Mouse (Mus musculus): ENCODE results near the gene Arhgef6. TPM values are rescaled to one million over a fixed set of nuclear protein-coding genes. Genes with fewer than 3 reads are reported as not detected.

Gene Arhgef6
- 4.5 and 5.7 TPM in 2 replicates for polyA plus RNA-seq (2016; fragmentation: Nextera tagmentation; extraction: Ambion mirVana)

DNA sequence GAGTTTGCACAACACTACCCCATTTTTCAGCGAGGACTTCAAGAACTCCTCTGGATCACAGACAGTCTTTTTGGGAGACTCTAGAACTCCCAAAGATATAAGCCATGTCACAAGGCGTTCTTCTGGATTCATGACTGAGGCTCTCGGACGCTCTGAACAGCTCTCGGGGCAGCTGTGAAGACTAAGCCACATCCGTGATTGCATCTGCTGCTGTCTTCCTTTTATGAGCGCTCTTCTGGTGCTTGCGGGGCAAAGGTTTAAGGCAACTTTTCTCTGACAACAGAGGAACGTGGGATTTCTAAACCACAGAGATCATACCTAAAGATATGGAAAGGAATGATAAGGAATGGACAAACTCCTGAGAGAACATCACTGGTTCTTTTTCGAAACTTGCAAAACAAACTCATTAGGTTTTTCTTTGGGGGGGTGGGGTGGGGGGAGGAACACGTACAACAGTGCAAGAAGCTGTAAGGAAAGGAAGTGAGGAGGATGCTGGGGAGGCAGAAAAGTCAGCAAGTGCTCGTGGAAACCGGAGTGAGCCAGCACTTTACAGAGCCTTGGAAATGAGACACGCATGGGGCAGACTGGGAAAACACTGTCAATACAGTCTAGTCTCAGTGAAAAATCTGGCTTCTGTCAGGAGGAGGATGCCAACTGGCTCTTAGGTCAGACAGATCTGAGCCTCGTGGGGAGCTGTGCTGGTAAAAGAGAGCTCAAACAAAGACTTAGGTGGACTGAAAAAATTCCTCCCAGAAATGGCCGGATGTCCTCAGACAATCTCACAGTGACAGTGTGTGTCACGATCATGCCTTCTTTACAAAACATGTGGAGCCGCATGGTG is at the start of gene Arhgef6:
Gene Arhgef6, minus strand, starts transcription at position 359 of the 841 bp plus-strand sequence.
- Histone ChIP-seq H3K4me3 (no peak within 1 kb of the TSS), H3K36me3 (no peaks in the 10 kb centered on the region), H3K27me3 (replicated peaks) (no peaks in the 10 kb centered on the region), H3K4me2 (peak within 1 kb of the TSS; percentile 25), H3K9ac (no peak within 1 kb of the TSS), H3K9me3 (replicated peaks) (no peaks in the 10 kb centered on the region), H3K27ac (no peak within 1 kb of the TSS), H3K4me1 (no peaks in the 10 kb centered on the region)
- WGBS (ENCODE audit: insufficient replicate concordance) = 24% methylated on average over 18 of the region's 18 CpGs
- ATAC-seq = no peak

GRCm38 (mm10) chrX:57380915-57381314 is 42.4 kb upstream of the Arhgef6 start:
- no peak overlapping the region for H3K4me2 ChIP-seq
- no peaks in the 10 kb centered on the region for H3K9me3 ChIP-seq (replicated peaks)
- H3K4me3 ChIP-seq = no peak overlapping the region
- WGBS (ENCODE audit: insufficient replicate concordance) = 85% methylated on average over 5 of the region's 5 CpGs
- H3K27ac ChIP-seq = no peak overlapping the region
- ATAC-seq = no peak
- H3K9ac ChIP-seq = no peak overlapping the region
- H3K27me3 ChIP-seq (replicated peaks) = no peaks in the 10 kb centered on the region
- peaks cover 82% of the 10 kb centered on the region for H3K36me3 ChIP-seq
- no peaks in the 10 kb centered on the region for H3K4me1 ChIP-seq

GRCm38 (mm10) chrX:57378579-57378978 is 40.0 kb upstream of the Arhgef6 start:
- 79% methylated on average over 3 of the region's 3 CpGs for WGBS (ENCODE audit: insufficient replicate concordance)
- Histone ChIP-seq H3K36me3 (peaks cover 62% of the 10 kb centered on the region), H3K9me3 (replicated peaks) (no peaks in the 10 kb centered on the region)

GRCm38 (mm10) chrX:57377096-57377495 is 38.6 kb upstream of the Arhgef6 start:
- no peak overlapping the region for H3K27ac ChIP-seq
- H3K4me2 ChIP-seq = no peak overlapping the region
- WGBS (ENCODE audit: insufficient replicate concordance) = 72% methylated on average over 3 of the region's 3 CpGs
- peaks cover 53% of the 10 kb centered on the region for H3K36me3 ChIP-seq
- H3K4me3 ChIP-seq = no peak overlapping the region
- no peaks in the 10 kb centered on the region for H3K9me3 ChIP-seq (replicated peaks)
- no peak for ATAC-seq
- H3K9ac ChIP-seq = no peak overlapping the region
- H3K27me3 ChIP-seq (replicated peaks) = no peaks in the 10 kb centered on the region
- H3K4me1 ChIP-seq = peaks cover 27% of the 10 kb centered on the region

More at GRCm38 (mm10) chrX:57378579-57378978, 40.0 kb upstream of the Arhgef6 start:
- no peaks in the 10 kb centered on the region for H3K27me3 ChIP-seq (replicated peaks)
- H3K4me3 ChIP-seq = no peak overlapping the region
- no peak for ATAC-seq
- no peak overlapping the region for H3K4me2 ChIP-seq
- peaks cover 12% of the 10 kb centered on the region for H3K4me1 ChIP-seq
- no peak overlapping the region for H3K27ac ChIP-seq
- H3K9ac ChIP-seq = no peak overlapping the region

DNA sequence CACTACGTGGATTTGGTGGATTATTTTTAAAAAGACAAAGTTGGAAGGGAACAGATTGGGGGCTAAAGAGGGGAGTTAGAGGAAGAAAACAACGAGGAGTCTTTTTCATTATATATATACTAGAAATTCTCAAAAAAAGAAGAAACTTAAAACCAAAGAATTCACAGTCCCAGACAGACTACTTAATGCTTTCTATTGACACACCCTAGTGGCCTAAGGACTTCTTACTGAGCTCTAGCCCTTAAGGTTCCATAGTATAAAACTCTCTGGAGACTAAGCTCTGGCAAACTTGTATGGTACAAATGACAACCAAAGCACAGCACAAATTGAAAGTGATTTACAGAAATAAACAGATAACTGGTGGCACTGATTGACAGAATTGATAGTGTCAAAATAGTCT is 35.5 kb upstream of the Arhgef6 start:
- Histone ChIP-seq H3K4me1 (peaks cover 39% of the 10 kb centered on the region), H3K9ac (peak overlapping the region; percentile 48; the same call in 1 of the 2 replicates), H3K36me3 (peaks cover 27% of the 10 kb centered on the region), H3K4me3 (no peak overlapping the region; the same call in 1 of the 2 replicates), H3K27ac (peak overlapping the region; percentile 88), H3K27me3 (replicated peaks) (no peaks in the 10 kb centered on the region), H3K4me2 (peak overlapping the region; percentile 53), H3K9me3 (replicated peaks) (no peaks in the 10 kb centered on the region)
- ATAC-seq = peak; percentile 51; the same call in 1 of the 2 replicates
- WGBS (ENCODE audit: insufficient replicate concordance) = 50% methylated on average over 2 of the region's 2 CpGs

DNA sequence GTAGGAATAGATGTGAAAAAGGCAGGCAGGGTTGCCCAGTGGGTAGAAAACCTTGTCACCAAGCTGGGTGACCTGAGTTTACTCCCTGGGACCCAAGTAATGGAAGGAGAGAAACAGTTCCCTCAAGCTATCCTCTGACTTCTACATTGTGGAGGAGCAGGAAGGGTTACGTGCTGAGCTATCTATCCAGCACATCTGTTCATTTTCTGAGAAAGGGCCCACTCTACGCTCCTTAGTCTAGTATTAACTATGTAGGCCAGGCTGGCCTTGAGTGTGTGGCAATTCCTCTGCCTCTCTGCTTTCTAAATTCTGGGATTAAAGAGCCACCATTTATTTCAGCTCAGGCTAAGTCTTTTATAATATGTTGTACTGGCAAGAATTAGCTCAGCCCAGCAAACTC is 35.0 kb upstream of the Arhgef6 start:
- H3K9me3 ChIP-seq (replicated peaks) = no peaks in the 10 kb centered on the region
- H3K27ac ChIP-seq = peak overlapping the region; percentile 88
- peak; percentile 99 for ATAC-seq
- H3K9ac ChIP-seq = peak overlapping the region; percentile 48
- no peak overlapping the region; the same call in 1 of the 2 replicates for H3K4me3 ChIP-seq
- peak overlapping the region; percentile 53 for H3K4me2 ChIP-seq
- no peaks in the 10 kb centered on the region for H3K27me3 ChIP-seq (replicated peaks)
- peaks cover 39% of the 10 kb centered on the region for H3K4me1 ChIP-seq
- WGBS (ENCODE audit: insufficient replicate concordance) = 40% methylated on average over 2 of the region's 2 CpGs
- H3K36me3 ChIP-seq = peaks cover 23% of the 10 kb centered on the region

DNA sequence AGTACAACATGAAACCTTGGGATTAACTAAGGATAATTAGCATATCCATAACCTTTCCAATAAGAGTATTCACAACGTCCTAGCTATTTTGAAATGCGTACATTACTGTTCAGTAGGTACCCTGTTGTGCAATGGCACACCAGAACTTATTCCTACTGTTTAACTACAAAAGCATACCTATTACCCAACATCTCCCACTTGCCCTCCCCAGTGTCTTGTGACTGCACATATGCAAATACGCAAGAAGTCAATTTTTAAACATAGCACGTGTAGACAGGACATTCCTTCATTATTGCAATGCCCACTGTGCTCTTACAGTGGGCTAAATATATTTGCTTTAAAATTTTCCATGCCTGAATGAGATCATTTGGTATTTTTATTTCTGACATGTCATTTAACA is 34.4 kb upstream of the Arhgef6 start:
- Histone ChIP-seq H3K9me3 (replicated peaks) (no peaks in the 10 kb centered on the region), H3K4me2 (peak overlapping the region; percentile 53; the same call in 1 of the 2 replicates), H3K9ac (no peak overlapping the region), H3K36me3 (peaks cover 19% of the 10 kb centered on the region), H3K27me3 (replicated peaks) (no peaks in the 10 kb centered on the region), H3K4me3 (no peak overlapping the region), H3K4me1 (peaks cover 39% of the 10 kb centered on the region), H3K27ac (peak overlapping the region; percentile 88)
- WGBS (ENCODE audit: insufficient replicate concordance) = 68% methylated on average over 4 of the region's 4 CpGs
- ATAC-seq = no peak

DNA sequence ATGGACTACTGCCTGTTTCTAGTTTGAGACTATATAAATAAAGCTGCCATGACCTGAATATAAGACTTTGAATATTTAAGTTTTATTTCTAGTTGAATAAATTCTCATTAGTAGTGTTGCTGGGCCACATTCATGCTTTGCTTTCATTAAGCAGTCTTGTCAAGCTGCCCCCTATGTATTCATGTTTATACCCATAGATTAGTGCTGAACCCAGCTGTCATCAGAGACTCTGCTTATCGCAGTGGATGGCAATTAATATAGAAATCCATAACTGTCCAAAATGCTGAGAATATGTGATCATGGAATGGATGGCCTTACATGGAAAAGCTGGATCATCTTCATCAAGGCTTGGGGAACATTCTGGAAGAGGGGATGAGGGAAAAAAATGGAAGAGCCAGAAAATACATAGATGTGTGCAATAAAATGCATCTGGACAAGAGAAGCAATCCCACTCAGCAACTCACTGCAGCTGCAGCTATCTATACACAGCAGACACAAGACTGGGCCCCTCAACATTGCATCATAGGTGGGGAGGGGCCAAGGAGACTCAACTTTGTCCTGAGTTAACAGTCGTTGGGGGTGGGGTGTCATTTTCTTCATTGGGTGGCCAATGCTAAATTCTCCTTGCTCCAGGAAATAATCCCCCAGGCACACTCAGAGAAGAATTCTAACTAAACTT is 26.5 kb upstream of the Arhgef6 start:
- Histone ChIP-seq H3K4me3 (no peak overlapping the region), H3K9me3 (replicated peaks) (no peaks in the 10 kb centered on the region), H3K4me1 (peaks cover 24% of the 10 kb centered on the region), H3K36me3 (no peaks in the 10 kb centered on the region), H3K27ac (peak overlapping the region; percentile 93), H3K9ac (no peak overlapping the region), H3K27me3 (replicated peaks) (no peaks in the 10 kb centered on the region), H3K4me2 (peak overlapping the region; percentile 42)
- ATAC-seq = peak; percentile 99
- 28% methylated on average over 2 of the region's 2 CpGs for WGBS (ENCODE audit: insufficient replicate concordance)

DNA sequence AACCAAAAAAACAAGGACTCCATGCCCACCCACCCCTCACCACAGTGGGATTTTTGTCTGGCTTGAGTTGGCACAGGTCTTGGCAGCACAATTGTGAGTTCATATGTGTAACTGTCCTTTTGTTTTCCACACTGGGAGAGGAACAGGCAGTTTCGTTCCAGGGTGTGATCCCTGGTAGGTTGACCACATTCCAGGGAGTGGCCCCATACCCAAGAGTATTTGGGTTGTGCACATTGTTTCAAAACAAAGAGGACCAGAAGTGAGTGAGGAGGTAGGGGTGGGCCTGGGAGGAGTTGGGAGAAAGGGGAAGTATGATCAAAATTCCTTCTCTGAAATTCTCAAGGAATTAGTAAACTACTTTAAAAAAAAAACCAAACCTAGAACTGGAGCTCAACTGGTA is 20.8 kb upstream of the Arhgef6 start:
- Histone ChIP-seq H3K4me3 (no peak overlapping the region), H3K4me1 (peaks cover 11% of the 10 kb centered on the region), H3K4me2 (no peak overlapping the region), H3K9me3 (replicated peaks) (no peaks in the 10 kb centered on the region), H3K27ac (no peak overlapping the region), H3K36me3 (no peaks in the 10 kb centered on the region), H3K9ac (no peak overlapping the region), H3K27me3 (replicated peaks) (no peaks in the 10 kb centered on the region)
- ATAC-seq = no peak
- WGBS (ENCODE audit: insufficient replicate concordance) = 80% methylated on average over 1 of the region's 1 CpGs

DNA sequence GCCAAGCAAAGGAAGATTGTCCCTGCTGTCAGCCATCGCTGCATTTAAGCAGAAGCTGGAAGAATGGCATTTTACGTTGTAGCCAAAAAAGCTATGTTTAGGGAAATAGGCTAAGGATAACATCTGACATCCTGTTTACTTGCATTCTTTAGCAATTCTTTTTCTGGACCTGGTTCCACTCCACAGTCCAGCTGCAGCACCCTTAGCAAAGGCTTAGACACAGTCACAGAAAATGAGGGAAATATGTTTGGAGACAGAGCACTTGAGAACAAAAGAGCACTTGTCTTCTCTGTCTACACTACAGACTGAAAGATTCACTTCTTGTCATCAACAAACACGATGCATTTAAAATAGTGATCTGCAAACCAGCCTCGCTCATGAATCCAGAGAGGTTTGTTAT is 691 bp upstream of the Arhgef6 start:
- no peak overlapping the region for H3K9ac ChIP-seq
- WGBS (ENCODE audit: insufficient replicate concordance) = 58% methylated on average over 4 of the region's 4 CpGs
- no peak overlapping the region for H3K4me3 ChIP-seq
- H3K4me2 ChIP-seq = peak overlapping the region; percentile 25; the same call in 1 of the 2 replicates
- no peaks in the 10 kb centered on the region for H3K36me3 ChIP-seq
- H3K9me3 ChIP-seq (replicated peaks) = no peaks in the 10 kb centered on the region
- H3K4me1 ChIP-seq = no peaks in the 10 kb centered on the region
- H3K27ac ChIP-seq = no peak overlapping the region
- ATAC-seq = no peak
- H3K27me3 ChIP-seq (replicated peaks) = no peaks in the 10 kb centered on the region

DNA sequence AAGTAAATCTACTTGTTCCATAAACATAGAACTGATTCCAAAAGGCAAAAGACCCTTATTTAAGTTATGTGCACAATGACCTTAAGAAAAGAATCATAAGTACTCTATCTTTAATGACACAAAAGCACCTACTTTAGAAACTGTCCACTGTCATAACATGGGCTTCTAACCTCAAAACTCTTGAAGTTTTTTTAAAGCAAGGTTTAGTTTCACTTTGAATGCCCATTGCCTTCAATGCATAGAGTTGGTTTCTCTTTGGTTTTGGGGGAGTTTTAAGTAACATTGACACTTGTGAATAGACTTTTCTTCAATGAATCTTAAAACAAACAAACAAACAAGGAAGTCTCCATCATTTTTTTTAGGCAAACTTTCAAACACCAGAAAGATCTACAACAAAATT is 947 bp downstream of the Arhgef6 start:
- H3K9me3 ChIP-seq (replicated peaks) = no peaks in the 10 kb centered on the region
- no peak overlapping the region for H3K9ac ChIP-seq
- ATAC-seq = no peak
- H3K4me2 ChIP-seq = no peak overlapping the region
- no peak overlapping the region for H3K4me3 ChIP-seq
- no peaks in the 10 kb centered on the region for H3K4me1 ChIP-seq
- H3K36me3 ChIP-seq = no peaks in the 10 kb centered on the region
- no peaks in the 10 kb centered on the region for H3K27me3 ChIP-seq (replicated peaks)
- no peak overlapping the region for H3K27ac ChIP-seq

GRCm38 (mm10) chrX:57336958-57337357 is 1.6 kb downstream of the Arhgef6 start:
- no peak for ATAC-seq
- H3K4me3 ChIP-seq = no peak overlapping the region
- WGBS (ENCODE audit: insufficient replicate concordance) = 44% methylated on average over 9 of the region's 9 CpGs
- no peaks in the 10 kb centered on the region for H3K4me1 ChIP-seq
- no peak overlapping the region for H3K27ac ChIP-seq
- H3K9ac ChIP-seq = no peak overlapping the region
- no peaks in the 10 kb centered on the region for H3K36me3 ChIP-seq
- no peak overlapping the region for H3K4me2 ChIP-seq
- no peaks in the 10 kb centered on the region for H3K27me3 ChIP-seq (replicated peaks)
- H3K9me3 ChIP-seq (replicated peaks) = no peaks in the 10 kb centered on the region
